Mouse (Mus musculus) ES-E14 (cell line): ENCODE measurements around the gene Ptpn4. TPM values are rescaled to one million over a fixed set of nuclear protein-coding genes. Genes with fewer than 3 reads are reported as not detected.
A peak's percentile ranks its signal among the peaks of the same experiment; 100 is the strongest.

ENCODE experiments used
- DNase-seq: peaks from one replicate; pipeline ENCODE4 v3.0.0-alpha.2; 2013; ENCODE audit warnings: low read depth, low spot score
- H3K27ac ChIP-seq: 2 replicates; pipeline ENCODE4 v1.5.1; 2012; ENCODE audit warnings: low read depth, mild to moderate bottlenecking, low read length, moderate library complexity, mixed read lengths; ENCODE audit not compliant: poor library complexity, insufficient read depth, severe bottlenecking
- H3K36me3 ChIP-seq: 2 replicates; pipeline ENCODE4 v1.6.1; 2012; ENCODE audit warnings: mild to moderate bottlenecking, low read length, moderate library complexity, mixed read lengths; ENCODE audit not compliant: control insufficient read depth, poor library complexity, insufficient read depth, severe bottlenecking
- H3K4me1 ChIP-seq, 2 experiments: fragments of 150-350 bp in 1 of 2; sonication (generic) in 1 of 2; 2 replicates each; pipeline ENCODE4 v1.6.1; 2012; ENCODE audit warnings: low read length in 2 of 2, mild to moderate bottlenecking in 1 of 2, mixed read lengths in 1 of 2; ENCODE audit not compliant: control insufficient read depth in 2 of 2, insufficient read depth in 2 of 2, poor library complexity in 1 of 2
- H3K4me3 ChIP-seq, 2 experiments: fragments of 150-350 bp in 1 of 2; sonication (generic) in 1 of 2; 2 replicates each; pipeline ENCODE4 v1.5.1; 2012; ENCODE audit warnings: low read length in 2 of 2, low read depth in 1 of 2, mild to moderate bottlenecking in 1 of 2, mixed read lengths in 1 of 2; ENCODE audit not compliant: insufficient read depth in 1 of 2, poor library complexity in 1 of 2, severe bottlenecking in 1 of 2
- H3K9ac ChIP-seq: 2 replicates; pipeline ENCODE4 v1.6.1; 2012; ENCODE audit warnings: low read depth, mild to moderate bottlenecking, low read length, mixed read lengths; ENCODE audit not compliant: poor library complexity, insufficient read depth, severe bottlenecking
- H3K9me3 ChIP-seq: fragments of 150-350 bp; sonication (generic); 2 replicates; pipeline ENCODE4 v1.6.1; 2012; ENCODE audit warnings: low read depth, mild to moderate bottlenecking, low read length; ENCODE audit not compliant: control insufficient read depth, insufficient read depth
- CHD2 ChIP-seq: IDR thresholded peaks from 2 replicates; pipeline ENCODE4 v1.6.1; 2014; ENCODE audit warnings: mild to moderate bottlenecking, low read depth, low read length, inconsistent platforms
- HCFC1 ChIP-seq: IDR thresholded peaks from 2 replicates; pipeline ENCODE4 v1.6.1; 2012; ENCODE audit warnings: low read length, inconsistent platforms, borderline replicate concordance; ENCODE audit not compliant: insufficient read depth
- MAFK ChIP-seq: IDR thresholded peaks from 2 replicates; pipeline ENCODE4 v1.6.1; 2014; ENCODE audit warnings: mild to moderate bottlenecking, low read depth, low read length, inconsistent platforms; ENCODE audit not compliant: insufficient read depth
- ZC3H11A ChIP-seq: IDR thresholded peaks from 2 replicates; pipeline ENCODE4 v1.6.1; 2012; ENCODE audit warnings: low read depth, mild to moderate bottlenecking, inconsistent platforms, low read length, borderline replicate concordance
- ZNF384 ChIP-seq: IDR thresholded peaks from 2 replicates; pipeline ENCODE4 v1.6.1; 2012; ENCODE audit warnings: low read depth, low read length, inconsistent platforms
- in situ Hi-C, 2 experiments: fragments of 600-800 bp; cut with MboI; formaldehyde crosslinking; loops; one replicate each; pipeline ENCODE4 v1.15.1; 2025; ENCODE audit warnings: low sequenced_read_pairs in 2 of 2, inconsistent platforms in 1 of 2; ENCODE audit not compliant: unreplicated experiment in 2 of 2
- total RNA-seq: library from RNA; depleted of rRNA; stranded (reverse); fragments of 300-350 nt; gene quantifications from 2 replicates; pipeline ENCODE4 v1.2.3, GENCODE M21; 2012

Gene Ptpn4
- total RNA-seq, 1 experiment = 17.8 TPM

GRCm38 (mm10) chr1:119649627-119650026 lies 187.8 kb downstream of the Ptpn4 start:
- H3K4me3 ChIP-seq = no peak overlapping the region
- no peak for DNase-seq
- H3K4me1 ChIP-seq = peaks cover 0 to 3% of the 10 kb centered on the region in 2 experiments; a peak in 1 of 4 replicates
- no peaks in the 10 kb centered on the region for H3K36me3 ChIP-seq
- no peaks in the 10 kb centered on the region for H3K9me3 ChIP-seq
- TF ChIP-seq ZC3H11A (no peak), HCFC1 (no peak), MAFK (no peak), CHD2 (no peak), ZNF384 (no peak)
- H3K9ac ChIP-seq = no peak overlapping the region
- in situ Hi-C loops = no loop called here
- H3K27ac ChIP-seq = no peak overlapping the region

- Histone ChIP-seq H3K9me3 (no peaks in the 10 kb centered on the region), H3K36me3 (no peaks in the 10 kb centered on the region), H3K4me3 (peak within 1 kb of the TSS; percentile 80 to 92), H3K9ac (peak within 1 kb of the TSS; percentile 85), H3K4me1 (peaks cover 0 to 3% of the 10 kb centered on the region in 2 experiments; a peak in 1 of 4 replicates), H3K27ac (peak within 1 kb of the TSS; percentile 26; the same call in 1 of the 2 replicates)
- TF ChIP-seq ZNF384 (no peak), MAFK (no peak), CHD2 (0 out of 2 replicates have a peak, but pooled peaks have one; percentile 11), ZC3H11A (no peak), HCFC1 (no peak)
- DNase-seq = peak; percentile 86
- in situ Hi-C loops = no loop called here
Observed at GRCm38 (mm10) chr1:119648205-119649111, 189.0 kb downstream of the Ptpn4 start, which contains the start of gene Epb41l5. Gene Epb41l5, minus strand, starts transcription at chr1:119649000.

- no peak for DNase-seq
- Histone ChIP-seq H3K4me1 (peaks cover 2 to 3% of the 10 kb centered on the region in 2 experiments; a peak in 2 of 4 replicates), H3K36me3 (peaks cover 5% of the 10 kb centered on the region; the same call in 1 of the 2 replicates), H3K27ac (no peak overlapping the region), H3K9me3 (no peaks in the 10 kb centered on the region), H3K4me3 (no peak overlapping the region), H3K9ac (no peak overlapping the region)
- TF ChIP-seq CHD2 (no peak), MAFK (no peak), ZC3H11A (no peak), HCFC1 (no peak), ZNF384 (no peak)
- in situ Hi-C loops = no loop called here
Observed at GRCm38 (mm10) chr1:119646356-119646755, 191.1 kb downstream of the Ptpn4 start.

- H3K27ac ChIP-seq = no peak overlapping the region
- in situ Hi-C loops = no loop called here
- DNase-seq = peak; percentile 33
Observed at GRCm38 (mm10) chr1:119642367-119642766, 195.0 kb downstream of the Ptpn4 start.

More at GRCm38 (mm10) chr1:119642367-119642766, 195.0 kb downstream of the Ptpn4 start:
- no peaks in the 10 kb centered on the region for H3K9me3 ChIP-seq
- no peak overlapping the region for H3K9ac ChIP-seq
- no peak for TF ChIP-seq CHD2
- TF ChIP-seq ZC3H11A = no peak
- no peak for TF ChIP-seq ZNF384
- no peak for TF ChIP-seq HCFC1
- TF ChIP-seq MAFK = no peak
- peaks cover 2% of the 10 kb centered on the region in 2 experiments; a peak in 2 of 4 replicates for H3K4me1 ChIP-seq
- no peak overlapping the region for H3K4me3 ChIP-seq
- peaks cover 5% of the 10 kb centered on the region; the same call in 1 of the 2 replicates for H3K36me3 ChIP-seq
